Mouse (Mus musculus) heart, embryonic 10.5 days (tissue): ENCODE measurements around the gene Pdss2. TPM values are rescaled to one million over a fixed set of nuclear protein-coding genes. Genes with fewer than 3 reads are reported as not detected.

Source experiments
- DNase-seq: peaks from one replicate; pipeline ENCODE4 v3.0.0-alpha.2; 2017; ENCODE audit warnings: low spot score
- H3K27ac ChIP-seq: fragments of 300-500 bp; sonication (generic); 2 replicates; pipeline ENCODE4 v1.5.1; 2016; ENCODE audit warnings: mild to moderate bottlenecking
- H3K27me3 ChIP-seq: fragments of 300-500 bp; sonication (generic); 2 replicates; pipeline ENCODE4 v1.6.1; 2016; ENCODE audit warnings: mild to moderate bottlenecking; ENCODE audit not compliant: poor library complexity, insufficient read depth, severe bottlenecking
- H3K36me3 ChIP-seq: fragments of 300-500 bp; sonication (generic); 2 replicates; pipeline ENCODE4 v1.6.1; 2016; ENCODE audit warnings: mild to moderate bottlenecking, moderate library complexity
- H3K4me1 ChIP-seq: fragments of 300-500 bp; sonication (generic); 2 replicates; pipeline ENCODE4 v1.6.1; 2016; ENCODE audit warnings: mild to moderate bottlenecking
- H3K4me3 ChIP-seq: fragments of 300-500 bp; sonication (generic); 2 replicates; pipeline ENCODE4 v1.5.1; 2016; ENCODE audit warnings: mild to moderate bottlenecking, moderate library complexity
- H3K9me3 ChIP-seq: fragments of 300-500 bp; sonication (generic); 2 replicates; pipeline ENCODE4 v1.6.1; 2016; ENCODE audit warnings: mild to moderate bottlenecking, moderate library complexity
- WGBS: fragments of 180-500 bp; shearing (Covaris S2); methylation state at CpG from one replicate; pipeline ENCODE4 v1.1.7; 2016; 5-methylcytosine and 5-hydroxymethylcytosine counted together
- polyA plus RNA-seq: library from polyadenylated mRNA; unstranded; fragments of >200 nt; fragmentation: Nextera tagmentation; extraction: Ambion mirVana; gene quantifications from 2 replicates; pipeline ENCODE4 v1.2.1, GENCODE M21; 2016

Pdss2 gene
- polyA plus RNA-seq, 1 experiment from 2014 or later = 13.0 TPM

- Histone ChIP-seq H3K9me3 (no peaks in the 10 kb centered on the region), H3K27ac (no peak overlapping the region), H3K4me1 (peaks cover 30% of the 10 kb centered on the region; the same call in 1 of the 2 replicates), H3K27me3 (no peaks in the 10 kb centered on the region), H3K4me3 (no peak overlapping the region), H3K36me3 (no peaks in the 10 kb centered on the region)
- 60% methylated on average over 4 of the region's 4 CpGs for WGBS
- DNase-seq = no peak
Observed at GRCm38 (mm10) chr10:43292454-43292853, 71.2 kb downstream of the Pdss2 start.

- H3K9me3 ChIP-seq = no peaks in the 10 kb centered on the region
- H3K4me1 ChIP-seq = peaks cover 25% of the 10 kb centered on the region; the same call in 1 of the 2 replicates
- no peak overlapping the region for H3K27ac ChIP-seq
- 70% methylated on average over 4 of the region's 4 CpGs for WGBS
- no peak for DNase-seq
- no peaks in the 10 kb centered on the region for H3K36me3 ChIP-seq
- H3K27me3 ChIP-seq = no peaks in the 10 kb centered on the region
- H3K4me3 ChIP-seq = no peak overlapping the region
Observed at GRCm38 (mm10) chr10:43294331-43294730, 73.0 kb downstream of the Pdss2 start.

DNA sequence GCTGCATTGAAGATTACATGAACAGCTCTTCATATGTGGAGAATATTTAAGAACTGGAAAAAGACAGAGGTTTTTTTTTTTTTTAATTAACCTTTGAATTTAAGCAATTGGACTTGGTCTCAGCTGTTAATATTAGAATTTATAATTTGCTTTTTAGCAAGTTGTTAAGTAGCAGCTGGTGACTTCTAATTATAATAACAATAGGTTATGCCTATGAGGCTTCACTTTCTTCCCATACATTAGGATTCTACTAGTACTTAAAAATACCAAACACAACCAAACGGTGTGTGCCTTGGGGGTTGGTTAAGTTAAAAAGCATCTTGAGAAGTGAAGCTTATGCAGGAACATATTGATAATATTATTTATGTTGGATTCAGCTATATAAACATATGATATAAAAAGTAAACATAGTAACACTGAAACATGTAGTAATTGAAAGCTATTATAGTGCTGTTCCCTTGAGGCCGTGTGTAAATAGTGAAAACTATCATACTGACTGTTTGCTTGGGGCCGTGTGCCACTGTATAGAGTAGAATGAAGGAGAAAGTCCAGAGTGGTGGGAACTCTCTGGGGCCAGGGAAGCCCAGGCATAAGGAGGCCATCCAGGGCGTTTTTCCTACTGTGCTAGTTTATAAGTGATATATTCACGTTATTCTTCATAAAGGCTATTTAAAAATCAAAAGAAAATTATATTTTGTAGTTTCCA lies 87.0 kb downstream of the Pdss2 start:
- Histone ChIP-seq H3K9me3 (no peaks in the 10 kb centered on the region), H3K4me3 (no peak overlapping the region), H3K36me3 (no peaks in the 10 kb centered on the region), H3K4me1 (peaks cover 6% of the 10 kb centered on the region), H3K27me3 (no peaks in the 10 kb centered on the region), H3K27ac (no peak overlapping the region)
- WGBS = 82% methylated on average over 5 of the region's 5 CpGs
- DNase-seq = no peak

DNA sequence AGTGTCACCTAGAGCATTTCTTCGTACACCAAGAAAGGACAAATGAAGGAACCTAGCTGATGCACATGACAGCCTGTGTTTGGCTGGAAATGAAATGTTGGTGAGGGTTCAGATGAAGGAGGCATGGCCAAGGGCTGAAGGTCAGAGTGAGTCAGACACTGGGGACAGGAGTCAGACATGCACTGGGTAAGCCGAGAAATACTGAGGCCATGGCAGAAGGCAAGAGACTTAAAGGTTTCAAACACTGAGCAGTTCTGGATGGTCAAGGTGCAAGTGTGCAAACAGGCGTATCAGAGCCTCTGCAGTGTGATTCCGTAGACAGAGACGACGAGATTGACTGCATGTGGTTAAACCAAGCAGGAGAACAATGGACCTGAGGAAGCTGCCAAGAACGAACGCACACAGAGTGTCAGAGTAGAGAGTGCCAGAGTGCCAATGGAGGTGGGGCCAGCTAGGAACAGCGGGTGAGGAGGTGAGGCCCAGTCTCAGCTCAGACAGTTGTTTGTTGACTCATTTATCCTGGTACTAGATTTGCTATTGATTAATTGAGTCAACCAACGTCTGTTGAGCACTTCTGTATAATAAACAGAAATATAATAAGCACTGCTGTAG lies 89.6 kb downstream of the Pdss2 start:
- Histone ChIP-seq H3K4me1 (peaks cover 8% of the 10 kb centered on the region), H3K27ac (no peak overlapping the region), H3K36me3 (no peaks in the 10 kb centered on the region), H3K27me3 (no peaks in the 10 kb centered on the region), H3K4me3 (no peak overlapping the region), H3K9me3 (no peaks in the 10 kb centered on the region)
- DNase-seq = no peak
- 68% methylated on average over 10 of the region's 10 CpGs for WGBS

DNA sequence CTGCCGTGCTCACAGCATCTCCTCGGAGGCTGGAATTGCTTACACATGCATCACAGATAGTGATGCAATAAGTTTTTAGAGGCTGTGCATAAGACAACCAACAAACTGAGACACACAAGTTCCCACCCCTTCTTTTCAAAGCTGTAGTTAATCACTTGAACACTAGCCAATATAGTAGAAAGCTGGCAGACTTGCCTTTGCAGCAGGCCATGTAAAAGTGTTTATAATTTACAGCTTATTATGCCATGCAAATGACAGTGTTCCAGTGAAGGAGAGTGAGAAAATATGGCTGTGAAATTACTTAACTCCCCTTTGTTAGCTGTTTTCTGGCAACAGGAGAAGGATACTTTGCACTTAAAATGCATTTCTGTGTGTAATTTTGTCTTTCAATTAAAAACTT lies 90.9 kb downstream of the Pdss2 start:
- no peak overlapping the region for H3K27ac ChIP-seq
- no peaks in the 10 kb centered on the region for H3K9me3 ChIP-seq
- no peaks in the 10 kb centered on the region for H3K36me3 ChIP-seq
- H3K4me3 ChIP-seq = no peak overlapping the region
- H3K27me3 ChIP-seq = no peaks in the 10 kb centered on the region
- 84% methylated on average over 2 of the region's 2 CpGs for WGBS
- H3K4me1 ChIP-seq = peaks cover 8% of the 10 kb centered on the region
- DNase-seq = no peak

- H3K9me3 ChIP-seq = no peaks in the 10 kb centered on the region
- H3K36me3 ChIP-seq = no peaks in the 10 kb centered on the region
- 46% methylated on average over 7 of the region's 7 CpGs for WGBS
- no peak overlapping the region for H3K4me3 ChIP-seq
- H3K27ac ChIP-seq = no peak overlapping the region
- H3K4me1 ChIP-seq = peaks cover 8% of the 10 kb centered on the region
- H3K27me3 ChIP-seq = no peaks in the 10 kb centered on the region
- DNase-seq = no peak
Observed at GRCm38 (mm10) chr10:43312658-43313417, 91.6 kb downstream of the Pdss2 start.

DNA sequence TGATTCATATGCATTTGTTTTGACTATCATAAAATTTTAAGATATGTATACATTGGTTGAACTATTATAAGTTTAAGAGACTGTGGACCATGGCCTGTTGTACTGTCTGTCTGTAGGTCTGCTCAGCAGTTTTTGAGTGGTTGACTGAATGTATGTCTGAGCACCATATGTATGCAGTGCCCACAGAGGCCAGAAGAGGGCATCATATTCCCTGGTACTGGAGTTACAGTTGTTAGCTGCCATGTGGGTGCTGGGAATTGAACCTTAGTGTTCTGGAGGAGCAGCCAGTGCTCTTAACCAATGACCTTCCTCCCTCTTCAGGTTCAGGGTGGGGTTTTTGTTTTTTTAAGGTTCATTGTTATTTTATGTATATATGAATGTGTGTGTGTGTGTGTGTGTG lies 93.9 kb downstream of the Pdss2 start:
- Histone ChIP-seq H3K36me3 (no peaks in the 10 kb centered on the region), H3K9me3 (no peaks in the 10 kb centered on the region)
- no peak for DNase-seq

DNA sequence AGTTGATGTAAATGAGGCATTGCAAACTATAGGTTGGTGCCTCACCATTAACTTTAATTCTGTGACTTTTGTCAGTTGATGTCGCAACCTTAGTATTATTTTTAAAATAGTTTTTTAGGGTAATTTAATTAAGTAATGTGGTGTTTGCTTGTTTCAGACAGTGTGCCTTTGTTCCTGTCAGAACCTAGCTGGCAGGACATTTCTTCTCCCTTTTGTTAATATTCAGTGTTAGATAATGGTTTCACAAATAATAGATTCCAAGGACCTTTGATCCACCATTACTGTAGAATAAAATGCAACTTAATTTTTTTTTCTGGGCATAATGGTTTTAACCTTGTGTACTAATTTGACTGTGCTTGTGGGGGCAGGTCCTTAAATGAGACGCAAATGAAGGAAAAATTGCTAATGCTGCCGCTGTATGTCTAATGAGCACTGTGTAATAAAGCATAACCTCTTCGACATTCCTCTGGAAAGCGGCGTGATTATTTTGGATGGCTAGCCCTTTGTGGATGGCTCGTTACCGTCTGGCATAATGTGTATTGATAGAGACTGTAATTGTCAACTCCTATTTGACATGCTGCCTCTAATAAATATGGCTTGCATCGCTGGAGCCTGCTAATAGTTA lies 96.2 kb downstream of the Pdss2 start:
- H3K4me1 ChIP-seq = peaks cover 21% of the 10 kb centered on the region
- no peaks in the 10 kb centered on the region for H3K9me3 ChIP-seq
- no peak overlapping the region for H3K4me3 ChIP-seq
- no peaks in the 10 kb centered on the region for H3K27me3 ChIP-seq
- no peak overlapping the region for H3K27ac ChIP-seq
- WGBS = 95% methylated on average over 9 of the region's 9 CpGs
- DNase-seq = no peak
- no peaks in the 10 kb centered on the region for H3K36me3 ChIP-seq

More for the DNA sequence above, 93.9 kb downstream of the Pdss2 start:
- Histone ChIP-seq H3K27me3 (no peaks in the 10 kb centered on the region), H3K27ac (no peak overlapping the region), H3K4me3 (no peak overlapping the region), H3K4me1 (peaks cover 8% of the 10 kb centered on the region)

GRCm38 (mm10) chr10:43321019-43321418 lies 99.7 kb downstream of the Pdss2 start:
- H3K4me1 ChIP-seq = peaks cover 30% of the 10 kb centered on the region
- no peaks in the 10 kb centered on the region for H3K36me3 ChIP-seq
- no peak overlapping the region for H3K4me3 ChIP-seq
- H3K9me3 ChIP-seq = no peaks in the 10 kb centered on the region
- WGBS = 63% methylated on average over 5 of the region's 5 CpGs
- no peaks in the 10 kb centered on the region for H3K27me3 ChIP-seq
- H3K27ac ChIP-seq = no peak overlapping the region
- DNase-seq = no peak

- peaks cover 30% of the 10 kb centered on the region for H3K4me1 ChIP-seq
- no peaks in the 10 kb centered on the region for H3K9me3 ChIP-seq
- no peak overlapping the region for H3K4me3 ChIP-seq
- peak overlapping the region; percentile 37; the same call in 1 of the 2 replicates for H3K27ac ChIP-seq
- H3K27me3 ChIP-seq = no peaks in the 10 kb centered on the region
- DNase-seq = no peak
- no peaks in the 10 kb centered on the region for H3K36me3 ChIP-seq
- WGBS = 49% methylated on average over 9 of the region's 9 CpGs
Observed at GRCm38 (mm10) chr10:43322446-43323178, 101.3 kb downstream of the Pdss2 start.

DNA sequence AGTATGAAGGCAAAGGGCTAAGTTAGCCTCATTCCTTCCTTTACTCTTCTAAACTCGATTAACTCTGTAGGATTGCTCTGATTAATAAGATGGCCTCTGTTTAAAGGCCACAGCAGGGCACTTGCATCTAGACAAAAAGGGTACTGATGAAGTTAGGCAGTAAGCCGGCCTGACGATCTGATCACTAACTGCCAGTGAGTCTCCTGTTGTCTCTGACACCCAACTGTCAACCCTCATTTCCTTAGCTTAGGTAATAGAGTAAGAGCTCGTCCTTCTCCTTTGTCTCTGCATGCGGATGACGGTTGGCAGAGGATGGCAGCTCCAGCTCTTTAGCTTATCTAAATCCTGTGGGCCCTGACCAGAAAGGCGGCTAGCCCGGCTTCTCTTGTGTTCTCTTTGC lies 102.1 kb downstream of the Pdss2 start:
- Histone ChIP-seq H3K27ac (peak overlapping the region; percentile 37; the same call in 1 of the 2 replicates), H3K4me3 (no peak overlapping the region), H3K36me3 (no peaks in the 10 kb centered on the region), H3K27me3 (no peaks in the 10 kb centered on the region), H3K9me3 (no peaks in the 10 kb centered on the region), H3K4me1 (peaks cover 30% of the 10 kb centered on the region)
- DNase-seq = no peak
- WGBS = 33% methylated on average over 8 of the region's 8 CpGs

DNA sequence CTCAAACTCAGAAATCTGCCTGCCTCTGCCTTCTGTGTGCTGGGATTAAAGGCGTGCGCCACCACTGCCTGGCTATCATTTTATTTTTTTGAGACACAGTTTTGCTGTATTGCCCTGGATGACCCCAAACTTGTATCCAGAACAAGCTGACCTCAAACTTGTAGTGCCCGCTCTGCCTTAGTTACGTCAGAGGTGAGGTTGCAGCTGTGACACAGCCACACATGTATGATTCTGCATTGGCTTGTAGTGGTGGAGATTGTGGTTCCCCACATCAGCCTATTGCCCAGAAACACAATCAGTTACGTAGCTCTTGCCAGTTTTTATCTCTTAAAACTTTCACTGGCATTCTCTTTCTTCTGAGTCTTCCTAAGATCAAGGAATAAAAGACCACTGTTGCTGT lies 108.5 kb downstream of the Pdss2 start:
- H3K36me3 ChIP-seq = no peaks in the 10 kb centered on the region
- no peak overlapping the region for H3K27ac ChIP-seq
- H3K4me1 ChIP-seq = peaks cover 23% of the 10 kb centered on the region
- H3K27me3 ChIP-seq = no peaks in the 10 kb centered on the region
- 90% methylated on average over 5 of the region's 5 CpGs for WGBS
- H3K9me3 ChIP-seq = no peaks in the 10 kb centered on the region
- DNase-seq = no peak
- no peak overlapping the region for H3K4me3 ChIP-seq
